Mouse (Mus musculus): ENCODE results near the gene Fyn. TPM values are rescaled to one million over a fixed set of nuclear protein-coding genes. Genes with fewer than 3 reads are reported as not detected.

The Fyn gene
- polyA plus RNA-seq, 1 experiment from 2014 or later = 13.5 TPM

DNA sequence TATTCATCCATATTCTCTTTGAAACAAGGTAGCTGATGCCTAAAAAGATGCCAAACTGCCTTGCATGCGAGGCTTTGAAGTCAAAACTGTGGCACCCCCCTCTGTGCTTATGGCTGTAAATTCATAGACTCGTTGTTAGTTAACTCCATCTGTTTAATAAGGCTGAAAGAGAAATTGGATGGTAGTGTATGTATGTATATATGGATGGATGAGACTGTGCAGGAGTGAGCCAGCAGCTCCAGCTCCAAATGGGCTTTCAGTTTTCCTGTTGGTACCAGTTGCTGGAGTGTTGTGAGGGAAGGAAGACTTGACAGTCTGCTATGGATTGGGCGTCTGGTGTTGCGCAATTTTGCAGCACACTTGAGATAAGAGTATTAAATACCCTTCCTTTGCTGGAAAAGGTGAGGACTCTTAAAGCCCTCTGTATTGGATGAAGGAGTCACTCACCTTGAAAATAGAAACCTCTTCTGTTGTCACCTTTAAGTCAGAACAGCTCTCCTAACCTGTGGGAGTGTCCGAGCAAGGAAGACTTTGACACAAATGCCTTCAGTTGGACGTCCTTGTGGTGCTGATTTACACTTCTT lies 24.3 kb downstream of the Fyn start:
- no peak for ATAC-seq
- WGBS = 56% methylated on average over 6 of the region's 6 CpGs
- Histone ChIP-seq H3K36me3 (ENCODE audit: control insufficient read depth, insufficient read depth) (peaks cover 14% of the 10 kb centered on the region), H3K4me2 (replicated peaks; ENCODE audit: low read depth) (no peak overlapping the region), H3K4me3 (ENCODE audit: low read depth, low read length) (no peak overlapping the region), H3K9me3 (ENCODE audit: control insufficient read depth) (no peaks in the 10 kb centered on the region), H3K27ac (ENCODE audit: low read depth, low read length) (no peak overlapping the region), H3K27me3 (replicated peaks; ENCODE audit: control insufficient read depth, insufficient read depth, low read length) (no peaks in the 10 kb centered on the region), H3K4me1 (replicated peaks; ENCODE audit: control insufficient read depth, insufficient read depth, low read length) (no peaks in the 10 kb centered on the region; the same call in 1 of the 2 replicates), H3K9ac (ENCODE audit: low read depth, low read length) (no peak overlapping the region)
- TF ChIP-seq CTCF (IDR thresholded peaks at IDR 0.05; ENCODE audit: low read depth) = no peak

- Histone ChIP-seq H3K27me3 (replicated peaks; ENCODE audit: control insufficient read depth, insufficient read depth, low read length) (no peaks in the 10 kb centered on the region), H3K4me3 (ENCODE audit: low read depth, low read length) (no peak overlapping the region), H3K9ac (ENCODE audit: low read depth, low read length) (no peak overlapping the region), H3K4me1 (replicated peaks; ENCODE audit: control insufficient read depth, insufficient read depth, low read length) (no peaks in the 10 kb centered on the region; the same call in 1 of the 2 replicates), H3K36me3 (ENCODE audit: control insufficient read depth, insufficient read depth) (peaks cover 13% of the 10 kb centered on the region), H3K27ac (ENCODE audit: low read depth, low read length) (no peak overlapping the region), H3K9me3 (ENCODE audit: control insufficient read depth) (no peaks in the 10 kb centered on the region), H3K4me2 (replicated peaks; ENCODE audit: low read depth) (no peak overlapping the region)
- WGBS = 86% methylated on average over 5 of the region's 5 CpGs
- ATAC-seq = no peak
- no peak for TF ChIP-seq CTCF (IDR thresholded peaks at IDR 0.05; ENCODE audit: low read depth)
These were observed 26.9 kb downstream of the Fyn start for GRCm38 (mm10) chr10:39395544-39395943.

GRCm38 (mm10) chr10:39398924-39399323 lies 30.3 kb downstream of the Fyn start:
- Histone ChIP-seq H3K36me3 (ENCODE audit: control insufficient read depth, insufficient read depth) (peaks cover 6% of the 10 kb centered on the region; the same call in 1 of the 2 replicates), H3K4me1 (replicated peaks; ENCODE audit: control insufficient read depth, insufficient read depth, low read length) (no peaks in the 10 kb centered on the region), H3K4me3 (ENCODE audit: low read depth, low read length) (no peak overlapping the region), H3K27me3 (replicated peaks; ENCODE audit: control insufficient read depth, insufficient read depth, low read length) (no peaks in the 10 kb centered on the region), H3K9me3 (ENCODE audit: control insufficient read depth) (no peaks in the 10 kb centered on the region), H3K27ac (ENCODE audit: low read depth, low read length) (no peak overlapping the region), H3K9ac (ENCODE audit: low read depth, low read length) (no peak overlapping the region), H3K4me2 (replicated peaks; ENCODE audit: low read depth) (no peak overlapping the region)
- TF ChIP-seq CTCF (IDR thresholded peaks at IDR 0.05; ENCODE audit: low read depth) = peak; percentile 41
- no peak for ATAC-seq
- WGBS = 86% methylated on average over 7 of the region's 7 CpGs

DNA sequence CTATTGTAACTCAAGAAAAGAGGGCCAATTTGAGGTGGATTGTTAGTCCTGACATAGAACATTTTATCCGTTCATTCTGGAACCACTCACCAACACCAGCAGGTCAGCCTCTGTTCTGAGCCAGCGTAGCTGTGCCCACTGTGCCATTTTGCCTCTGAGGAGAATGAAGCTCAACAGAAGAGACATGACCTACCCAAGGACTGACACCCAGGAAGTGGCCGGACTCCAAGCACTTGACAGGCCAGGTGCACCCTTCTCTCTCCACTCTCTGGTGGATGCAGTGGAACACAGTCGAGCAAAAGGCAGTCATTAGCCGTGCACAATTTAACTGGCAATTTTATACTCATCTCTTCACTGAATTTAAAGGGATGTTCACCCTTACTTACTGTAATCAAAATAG lies 31.5 kb downstream of the Fyn start:
- H3K4me3 ChIP-seq (ENCODE audit: low read depth, low read length) = no peak overlapping the region
- TF ChIP-seq CTCF (IDR thresholded peaks at IDR 0.05; ENCODE audit: low read depth) = no peak
- no peak for ATAC-seq
- H3K27ac ChIP-seq (ENCODE audit: low read depth, low read length) = no peak overlapping the region
- H3K9me3 ChIP-seq (ENCODE audit: control insufficient read depth) = no peaks in the 10 kb centered on the region
- peaks cover 6% of the 10 kb centered on the region; the same call in 1 of the 2 replicates for H3K36me3 ChIP-seq (ENCODE audit: control insufficient read depth, insufficient read depth)
- 92% methylated on average over 5 of the region's 5 CpGs for WGBS
- no peak overlapping the region for H3K9ac ChIP-seq (ENCODE audit: low read depth, low read length)
- no peaks in the 10 kb centered on the region; the same call in 1 of the 2 replicates for H3K4me1 ChIP-seq (replicated peaks; ENCODE audit: control insufficient read depth, insufficient read depth, low read length)
- H3K4me2 ChIP-seq (replicated peaks; ENCODE audit: low read depth) = no peak overlapping the region
- H3K27me3 ChIP-seq (replicated peaks; ENCODE audit: control insufficient read depth, insufficient read depth, low read length) = no peaks in the 10 kb centered on the region

- no peak overlapping the region for H3K4me2 ChIP-seq (replicated peaks; ENCODE audit: low read depth)
- 81% methylated on average over 6 of the region's 6 CpGs for WGBS
- H3K4me1 ChIP-seq (replicated peaks; ENCODE audit: control insufficient read depth, insufficient read depth, low read length) = no peaks in the 10 kb centered on the region; the same call in 1 of the 2 replicates
- no peak for TF ChIP-seq CTCF (IDR thresholded peaks at IDR 0.05; ENCODE audit: low read depth)
- H3K9ac ChIP-seq (ENCODE audit: low read depth, low read length) = no peak overlapping the region
- H3K27ac ChIP-seq (ENCODE audit: low read depth, low read length) = no peak overlapping the region
- no peak overlapping the region for H3K4me3 ChIP-seq (ENCODE audit: low read depth, low read length)
- H3K9me3 ChIP-seq (ENCODE audit: control insufficient read depth) = no peaks in the 10 kb centered on the region
- no peaks in the 10 kb centered on the region for H3K27me3 ChIP-seq (replicated peaks; ENCODE audit: control insufficient read depth, insufficient read depth, low read length)
- no peak for ATAC-seq
- 0 out of 2 replicates have a peak, but pooled peaks cover 6% of the 10 kb centered on the region for H3K36me3 ChIP-seq (ENCODE audit: control insufficient read depth, insufficient read depth)
These were observed 33.8 kb downstream of the Fyn start for GRCm38 (mm10) chr10:39402487-39402886.

GRCm38 (mm10) chr10:39403706-39404105 lies 35.1 kb downstream of the Fyn start:
- no peak for ATAC-seq
- H3K4me1 ChIP-seq (replicated peaks; ENCODE audit: control insufficient read depth, insufficient read depth, low read length) = no peaks in the 10 kb centered on the region; the same call in 1 of the 2 replicates
- H3K9me3 ChIP-seq (ENCODE audit: control insufficient read depth) = no peaks in the 10 kb centered on the region
- no peak overlapping the region for H3K27ac ChIP-seq (ENCODE audit: low read depth, low read length)
- TF ChIP-seq CTCF (IDR thresholded peaks at IDR 0.05; ENCODE audit: low read depth) = no peak
- no peak overlapping the region for H3K4me3 ChIP-seq (ENCODE audit: low read depth, low read length)
- H3K36me3 ChIP-seq (ENCODE audit: control insufficient read depth, insufficient read depth) = 0 out of 2 replicates have a peak, but pooled peaks cover 6% of the 10 kb centered on the region
- no peak overlapping the region for H3K4me2 ChIP-seq (replicated peaks; ENCODE audit: low read depth)
- no peak overlapping the region for H3K9ac ChIP-seq (ENCODE audit: low read depth, low read length)
- no peaks in the 10 kb centered on the region for H3K27me3 ChIP-seq (replicated peaks; ENCODE audit: control insufficient read depth, insufficient read depth, low read length)
- 76% methylated on average over 6 of the region's 6 CpGs for WGBS

Measured in intestine, postnatal 0 days (tissue).